Mouse (Mus musculus) neutrophil, adult 59 days (primary cell): Measurements from ENCODE around the gene Olfr65. TPM values are rescaled to one million over a fixed set of nuclear protein-coding genes. Genes with fewer than 3 reads are reported as not detected.

Source experiments
- total RNA-seq, 2 experiments: library from RNA; stranded (reverse); gene quantifications; 1 replicate in 1 of 2; 2 replicates in 1 of 2; pipeline ENCODE4 v1.2.4; 2023

Olfr65 gene
- total RNA-seq = not detected

GRCm38 (mm10) chr7:103903187-103903586, at the start of gene Olfr65:
Gene Olfr65, plus strand, starts transcription at chr7:103903487.

DNA sequence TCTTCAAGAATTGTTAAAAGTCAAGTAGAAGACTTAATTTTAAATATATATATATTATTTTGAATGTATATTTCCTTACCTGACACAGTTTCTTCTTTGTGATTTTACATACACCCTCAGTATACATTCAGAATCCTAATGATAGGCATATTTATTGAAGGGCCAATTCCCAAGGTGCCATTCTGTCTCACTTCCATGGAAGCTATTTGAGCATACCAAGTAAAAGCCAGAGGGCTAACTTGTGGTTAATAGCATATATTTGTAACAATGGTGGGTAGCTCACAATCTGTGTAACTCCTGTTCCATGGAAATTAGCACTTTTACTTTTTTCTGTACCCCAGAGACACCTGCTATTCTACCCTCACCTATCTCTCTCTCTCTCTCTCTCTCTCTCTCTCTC, 17.1 kb upstream of the Olfr65 start, which contains the start of gene Olfr66:
TSS of gene Olfr66 (minus strand) at position 101 of the 400 bp plus-strand sequence.

GRCm38 (mm10) chr7:103894385-103894784, 8.9 kb upstream of the Olfr65 start, which contains the start of gene Olfr64:
Gene Olfr64, minus strand, starts transcription at chr7:103894485.

DNA sequence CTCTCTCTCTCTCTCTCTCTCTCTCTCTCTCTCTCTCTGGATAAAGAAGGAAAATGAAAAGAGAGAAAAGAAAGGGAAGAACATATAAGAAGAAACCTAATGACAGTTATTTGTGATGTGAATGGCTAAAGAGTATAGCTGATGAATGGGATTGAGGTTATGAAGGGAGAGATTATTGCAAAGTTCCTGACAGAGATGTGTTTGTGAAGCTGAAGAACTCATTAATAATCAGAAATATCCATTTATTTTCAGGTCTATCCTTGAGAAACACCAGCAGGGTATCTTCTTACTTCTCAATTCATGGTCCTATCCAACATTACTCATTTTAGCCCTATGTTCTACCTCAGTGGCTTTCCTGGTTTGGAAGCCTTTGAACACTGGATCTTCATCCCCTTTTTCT, 25.2 kb downstream of the Olfr65 start, which contains the start of gene Olfr631:
TSS of gene Olfr631 (plus strand) at position 301 of the 400 bp plus-strand sequence.

GRCm38 (mm10) chr7:103934264-103934663, 31.0 kb downstream of the Olfr65 start, which contains the start of gene Olfr632:
Gene Olfr632, plus strand, starts transcription at chr7:103934347.

DNA sequence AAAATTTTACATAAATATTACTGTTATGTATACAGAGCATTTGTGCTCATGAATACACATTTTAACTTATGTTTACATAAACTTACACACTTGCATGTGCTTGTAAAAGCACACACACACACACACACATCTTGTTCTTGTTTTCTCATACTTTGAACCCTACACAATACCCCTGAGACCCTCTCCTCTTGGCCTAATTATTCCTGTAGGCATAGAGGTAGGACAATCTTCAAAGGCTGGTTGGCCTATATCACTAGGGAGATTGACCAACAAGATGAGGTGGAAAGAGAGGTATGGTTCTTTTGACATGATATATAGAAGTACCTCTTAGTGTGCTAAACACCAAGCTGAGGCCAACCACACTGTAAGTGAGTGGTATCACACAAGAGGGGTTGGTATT, 40.9 kb downstream of the Olfr65 start, which contains the start of gene Olfr633:
TSS of gene Olfr633 (plus strand) at position 301 of the 400 bp plus-strand sequence.

Other genes starting within 250 kb of the Olfr65 start
- not detected for gene Olfr623, start 239.8 kb upstream of the Olfr65 start, total RNA-seq
- gene Olfr624, start 232.3 kb upstream of the Olfr65 start, total RNA-seq = under 1 TPM in 1 of 2 experiments, not detected in 1; 0.07 TPM
- gene Olfr625-ps1, start 220.8 kb upstream of the Olfr65 start, total RNA-seq = not detected
- not detected for gene Olfr243, start 188.8 kb upstream of the Olfr65 start, total RNA-seq
- not detected for gene Olfr628, start 173.1 kb upstream of the Olfr65 start, total RNA-seq
- not detected for gene Olfr629, start 158.5 kb upstream of the Olfr65 start, total RNA-seq
- gene Olfr630, start 146.2 kb upstream of the Olfr65 start, total RNA-seq = not detected
- gene Olfr69, start 131.9 kb upstream of the Olfr65 start, total RNA-seq = not detected
- gene Olfr68, start 123.8 kb upstream of the Olfr65 start, total RNA-seq = not detected
- not detected for gene Olfr67, start 111.7 kb upstream of the Olfr65 start, total RNA-seq
- 100 to 1,000 TPM; 136 to 209 TPM for gene Hbb-bt, start 89.5 kb upstream of the Olfr65 start, total RNA-seq
- 1,000 to 10,000 TPM in 1 of 2 experiments, 100 to 1,000 TPM in 1; 881 to 1,070 TPM for gene Hbb-bs, start 75.4 kb upstream of the Olfr65 start, total RNA-seq
- not detected for gene Hbb-bh2, start 63.0 kb upstream of the Olfr65 start, total RNA-seq
- not detected for gene Hbb-bh1, start 60.3 kb upstream of the Olfr65 start, total RNA-seq
- not detected for gene Hbb-y, start 50.3 kb upstream of the Olfr65 start, total RNA-seq
- gene Olfr66, start 17.2 kb upstream of the Olfr65 start, total RNA-seq = not detected
- gene Olfr64, start 9.0 kb upstream of the Olfr65 start, total RNA-seq = not detected
- not detected for gene Olfr631, start 25.3 kb downstream of the Olfr65 start, total RNA-seq
- not detected for gene Olfr632, start 30.9 kb downstream of the Olfr65 start, total RNA-seq
- not detected for gene Olfr633, start 41.0 kb downstream of the Olfr65 start, total RNA-seq
- gene Olfr635, start 67.7 kb downstream of the Olfr65 start, total RNA-seq = not detected
- not detected for gene Olfr638, start 95.3 kb downstream of the Olfr65 start, total RNA-seq
- gene Olfr639, start 113.8 kb downstream of the Olfr65 start, total RNA-seq = under 1 TPM in 1 of 2 experiments, not detected in 1; 0.13 TPM
- gene Olfr640, start 122.1 kb downstream of the Olfr65 start, total RNA-seq = not detected
- gene Olfr641, start 132.0 kb downstream of the Olfr65 start, total RNA-seq = not detected
- gene Olfr642, start 149.2 kb downstream of the Olfr65 start, total RNA-seq = not detected
- gene 4930516K23Rik, start 158.0 kb downstream of the Olfr65 start, total RNA-seq = not detected
- not detected for gene Olfr644, start 168.4 kb downstream of the Olfr65 start, total RNA-seq
- gene Olfr645, start 182.0 kb downstream of the Olfr65 start, total RNA-seq = not detected
- not detected for gene Olfr646, start 201.4 kb downstream of the Olfr65 start, total RNA-seq
- gene Ubqln5, start 226.3 kb downstream of the Olfr65 start, total RNA-seq = not detected
- gene Olfr643, start 233.9 kb downstream of the Olfr65 start, total RNA-seq = not detected
- not detected for gene Ubqln3, start 239.8 kb downstream of the Olfr65 start, total RNA-seq
- gene Ubqlnl, start 247.1 kb downstream of the Olfr65 start, total RNA-seq = not detected